Mouse (Mus musculus) liver, embryonic 14.5 days (tissue): ENCODE measurements around the gene Prkci. TPM values are rescaled to one million over a fixed set of nuclear protein-coding genes. Genes with fewer than 3 reads are reported as not detected.

Source experiments
- ATAC-seq: fragments of 200-750 bp; cut with Nextera tagmentation; 2 replicates; pipeline ENCODE4 v1.8.0; 2017; ENCODE audit warnings: moderate number of reproducible peaks, mild to moderate bottlenecking, moderate library complexity; ENCODE audit not compliant: insufficient read depth
- DNase-seq, 3 experiments: peaks; one replicate each; pipeline ENCODE4 v3.0.0-alpha.2; 2012 to 2013; ENCODE audit warnings: low read depth in 3 of 3, low spot score in 3 of 3
- H3K27ac ChIP-seq: fragments of 300-500 bp; sonication (generic); 2 replicates; pipeline ENCODE4 v1.5.1; 2014; ENCODE audit warnings: moderate library complexity, mild to moderate bottlenecking, control low read depth, inconsistent platforms
- H3K27me3 ChIP-seq: fragments of 300-500 bp; sonication (generic); 2 replicates; pipeline ENCODE4 v1.6.1; 2014; ENCODE audit warnings: mild to moderate bottlenecking, low read length, moderate library complexity; ENCODE audit not compliant: control insufficient read depth, insufficient read depth
- H3K36me3 ChIP-seq: fragments of 300-500 bp; sonication (generic); replicated peaks from 2 replicates; pipeline ENCODE4 v1.6.1; 2014; ENCODE audit warnings: low read depth; ENCODE audit not compliant: control insufficient read depth, insufficient read depth
- H3K4me1 ChIP-seq, 2 experiments: fragments of 200-500 bp in 1 of 2; fragments of 300-500 bp in 1 of 2; sonication (generic) in 1 of 2; replicated peaks; 2 replicates each; pipeline ENCODE4 v1.6.1; 2012 to 2014; ENCODE audit warnings: antibody characterized with exemption in 1 of 2, inconsistent platforms in 1 of 2, low read length in 1 of 2; ENCODE audit not compliant: control insufficient read depth in 2 of 2, insufficient read depth in 2 of 2
- H3K4me2 ChIP-seq: fragments of 300-500 bp; sonication (generic); 2 replicates; pipeline ENCODE4 v1.6.1; 2014; ENCODE audit warnings: low read depth, mild to moderate bottlenecking, control low read depth, moderate library complexity
- H3K4me3 ChIP-seq, 2 experiments: fragments of 200-500 bp in 1 of 2; fragments of 300-500 bp in 1 of 2; sonication (generic) in 1 of 2; 2 replicates each; pipeline ENCODE4 v1.5.1; 2012 to 2014; ENCODE audit warnings: low read depth in 2 of 2, low read length in 2 of 2, mild to moderate bottlenecking in 2 of 2, control low read depth in 1 of 2, inconsistent platforms in 1 of 2, moderate library complexity in 1 of 2; ENCODE audit not compliant: insufficient read depth in 1 of 2
- H3K9ac ChIP-seq: fragments of 300-500 bp; sonication (generic); replicated peaks from 2 replicates; pipeline ENCODE4 v1.6.1; 2014; ENCODE audit warnings: mild to moderate bottlenecking, control low read depth, moderate library complexity
- H3K9me3 ChIP-seq: fragments of 300-500 bp; sonication (generic); 2 replicates; pipeline ENCODE4 v1.6.1; 2016; ENCODE audit warnings: low read length, mixed read lengths; ENCODE audit not compliant: control insufficient read depth
- CTCF ChIP-seq: IDR thresholded peaks from 2 replicates; pipeline ENCODE4 v1.5.1; 2016; ENCODE audit warnings: antibody characterized with exemption, low read depth, control low read depth
- EP300 ChIP-seq: IDR thresholded peaks from 2 replicates; pipeline ENCODE4 v1.6.1; 2016; ENCODE audit warnings: antibody characterized with exemption, low read depth
- WGBS: fragments of 180-500 bp; shearing (Covaris S2); extraction: QIAGEN DNeasy Blood & Tissue Kit; methylation state at CpG from one replicate; pipeline ENCODE4 v1.1.7; 2014; ENCODE audit not compliant: insufficient replicate concordance; 5-methylcytosine and 5-hydroxymethylcytosine counted together
- polyA plus RNA-seq, 2 experiments: library from polyadenylated mRNA; depleted of rRNA in 1 of 2; stranded (reverse) in 1 of 2; unstranded in 1 of 2; fragments of >200 nt; fragmentation: Nextera tagmentation in 1 of 2; extraction: Ambion mirVana in 1 of 2; gene quantifications; 2 replicates each; pipeline versions ENCODE4 v1.2.1 to v1.2.3; 2012 to 2014

Prkci gene
- polyA plus RNA-seq, 2 experiments, result 4.6 to 5.3 TPM

DNA sequence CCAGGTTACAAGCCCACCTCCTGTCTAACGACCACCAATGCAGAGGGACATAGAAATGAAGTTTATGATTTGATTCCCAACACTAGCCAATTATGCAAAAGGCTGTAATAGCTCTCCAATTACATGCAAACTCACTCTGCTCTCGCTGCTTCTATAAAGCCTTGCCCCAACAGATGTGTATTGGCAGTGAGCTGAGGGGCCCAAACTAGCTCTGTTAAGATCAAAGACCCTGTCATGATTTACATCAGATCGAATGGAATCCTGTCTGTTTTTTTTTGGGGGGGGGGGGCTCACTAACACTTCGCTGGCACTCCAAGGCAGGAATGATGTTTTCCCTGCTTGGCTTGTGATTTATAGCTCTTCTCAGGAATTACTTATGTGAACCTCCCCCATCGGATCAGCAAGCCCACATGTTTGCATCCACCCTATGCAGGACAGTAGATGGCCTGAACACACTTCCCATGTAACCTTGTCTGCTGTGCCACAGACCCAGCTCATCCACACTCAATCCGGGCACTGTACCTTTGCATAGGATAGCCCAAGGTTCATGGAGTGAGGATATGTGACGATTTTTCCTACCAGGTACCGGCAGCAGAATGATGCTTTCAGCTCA is 12.5 kb upstream of the Prkci start:
- Histone ChIP-seq H3K9ac (no peak overlapping the region), H3K4me2 (no peak overlapping the region), H3K27me3 (no peaks in the 10 kb centered on the region), H3K4me3 (no peak overlapping the region), H3K27ac (no peak overlapping the region), H3K36me3 (no peaks in the 10 kb centered on the region), H3K9me3 (no peaks in the 10 kb centered on the region), H3K4me1 (peaks cover 0 to 4% of the 10 kb centered on the region in 2 experiments; a peak in 1 of 4 replicates)
- TF ChIP-seq EP300, result no peak
- no peak for TF ChIP-seq CTCF
- 48% methylated on average over 8 of the region's 8 CpGs for WGBS
- DNase-seq (no peak), ATAC-seq (no peak)

DNA sequence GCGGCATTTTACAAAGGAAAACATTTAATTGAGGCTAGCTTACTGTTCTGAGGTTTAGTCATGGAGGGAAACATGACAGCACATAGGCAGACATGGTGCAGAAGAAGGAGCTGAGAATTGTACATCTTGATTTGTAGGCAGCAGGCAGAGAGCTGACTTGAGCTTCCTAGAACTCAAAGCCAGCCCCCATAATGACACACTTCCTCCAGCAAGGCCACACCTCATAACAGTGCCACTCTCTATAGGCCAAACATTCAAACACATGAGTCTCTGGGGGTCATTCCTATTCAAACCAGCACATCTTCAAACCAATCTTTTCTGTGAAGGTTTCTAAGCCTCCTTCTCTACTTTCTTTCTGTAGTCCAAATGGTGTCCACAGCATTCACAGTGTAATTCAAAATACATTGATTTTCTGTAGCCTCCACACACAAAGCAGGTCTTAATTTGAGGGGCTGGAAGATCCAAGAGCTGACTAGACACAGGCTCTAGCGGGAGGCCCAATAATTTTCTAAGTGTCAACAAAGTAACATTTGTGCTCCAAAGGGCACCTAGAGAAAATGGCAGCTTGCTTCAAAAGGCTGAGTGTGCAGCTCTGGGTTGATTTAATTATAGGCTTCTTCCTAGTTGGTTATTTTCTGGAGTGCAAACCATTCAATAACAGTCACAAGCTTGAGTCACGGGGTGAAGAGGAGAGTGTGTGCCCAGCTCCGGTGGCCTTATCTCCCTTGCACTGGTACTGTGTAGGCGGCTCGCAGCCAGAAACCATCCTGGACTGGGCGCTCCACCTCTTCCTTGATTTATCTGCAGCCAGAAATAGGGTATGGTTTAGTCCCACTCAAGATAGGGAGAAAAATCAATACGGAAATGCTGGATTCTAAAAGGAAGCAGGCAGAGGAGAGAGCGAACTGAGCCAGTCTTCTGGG is 7.9 kb upstream of the Prkci start:
- no peaks in the 10 kb centered on the region for H3K9me3 ChIP-seq
- 44% methylated on average over 9 of the region's 9 CpGs for WGBS
- no peaks in the 10 kb centered on the region for H3K27me3 ChIP-seq
- DNase-seq, result no peak
- H3K36me3 ChIP-seq, result no peaks in the 10 kb centered on the region
- H3K4me3 ChIP-seq, result no peak overlapping the region
- peaks cover 0 to 4% of the 10 kb centered on the region in 2 experiments; a peak in 1 of 4 replicates for H3K4me1 ChIP-seq
- no peak overlapping the region for H3K4me2 ChIP-seq
- no peak overlapping the region for H3K27ac ChIP-seq
- no peak overlapping the region for H3K9ac ChIP-seq
- ATAC-seq, result peak; percentile 74
- TF ChIP-seq CTCF (no peak), EP300 (no peak)

GRCm38 (mm10) chr3:30992161-30992560 is 3.4 kb upstream of the Prkci start:
- H3K4me3 ChIP-seq, result no peak overlapping the region

DNA sequence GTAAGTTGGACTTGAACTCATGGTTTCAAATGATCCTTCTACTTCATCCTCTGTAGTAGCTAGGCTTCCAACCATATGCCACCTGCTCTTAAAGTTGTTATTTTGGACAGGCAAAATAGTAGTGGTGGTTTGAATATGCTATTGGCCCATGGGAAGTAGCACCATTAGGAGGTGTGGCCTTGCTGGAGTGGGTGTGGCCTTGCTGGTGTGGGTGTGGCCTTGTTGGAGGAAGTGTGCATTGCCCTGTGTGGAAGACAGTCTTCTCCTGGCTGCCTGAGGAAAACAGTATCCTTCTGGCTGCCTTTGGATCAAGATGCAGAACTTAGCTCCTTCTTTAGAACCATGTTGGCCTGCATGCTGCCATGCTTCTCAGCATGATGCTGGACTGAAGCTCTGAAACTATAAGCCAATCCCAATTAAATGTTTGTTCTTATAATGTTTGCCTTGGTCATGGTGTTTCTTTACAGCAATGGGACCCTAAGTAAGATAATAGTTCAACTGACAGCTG is 2.4 kb upstream of the Prkci start:
- no peaks in the 10 kb centered on the region for H3K9me3 ChIP-seq
- no peaks in the 10 kb centered on the region for H3K36me3 ChIP-seq
- DNase-seq (no peak), ATAC-seq (no peak)
- H3K4me1 ChIP-seq, result peaks cover 6 to 12% of the 10 kb centered on the region in 2 experiments
- TF ChIP-seq EP300 (no peak), CTCF (no peak)
- H3K9ac ChIP-seq, result no peak overlapping the region
- H3K4me3 ChIP-seq, result no peak overlapping the region
- H3K4me2 ChIP-seq, result no peak overlapping the region
- H3K27ac ChIP-seq, result no peak overlapping the region
- no peaks in the 10 kb centered on the region for H3K27me3 ChIP-seq

More at GRCm38 (mm10) chr3:30992161-30992560, 3.4 kb upstream of the Prkci start:
- no peak for ATAC-seq
- Histone ChIP-seq H3K36me3 (no peaks in the 10 kb centered on the region), H3K27ac (no peak overlapping the region), H3K9ac (no peak overlapping the region), H3K27me3 (no peaks in the 10 kb centered on the region), H3K4me2 (no peak overlapping the region), H3K9me3 (no peaks in the 10 kb centered on the region), H3K4me1 (peaks cover 6 to 16% of the 10 kb centered on the region in 2 experiments)
- no peak for TF ChIP-seq EP300
- no peak for TF ChIP-seq CTCF
- WGBS, result 58% methylated on average over 7 of the region's 7 CpGs
- DNase-seq, result no peak

DNA sequence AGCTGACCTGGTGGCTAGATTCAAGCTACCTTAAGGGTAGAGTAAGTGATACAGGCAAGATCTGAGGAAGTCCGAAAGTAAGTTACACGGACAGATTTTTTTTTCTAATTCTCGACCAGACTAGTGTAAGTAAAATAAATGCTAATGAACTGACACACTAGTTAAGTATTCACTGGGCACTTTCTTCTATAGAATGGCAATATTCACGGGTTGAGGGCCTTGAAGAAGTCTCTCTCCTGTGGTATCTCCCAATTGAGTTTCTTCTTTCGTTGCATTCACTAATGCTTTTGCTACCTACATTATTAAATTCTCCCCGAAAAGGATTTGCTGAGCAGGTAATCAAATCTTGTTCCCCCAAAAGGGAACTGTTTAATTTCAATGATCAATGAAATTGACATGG is 688 bp upstream of the Prkci start:
- TF ChIP-seq CTCF, result no peak
- no peaks in the 10 kb centered on the region for H3K36me3 ChIP-seq
- H3K9ac ChIP-seq, result peak overlapping the region; percentile 62
- 11% methylated on average over 6 of the region's 6 CpGs for WGBS
- no peaks in the 10 kb centered on the region for H3K27me3 ChIP-seq
- DNase-seq (no peak), ATAC-seq (no peak)
- H3K4me1 ChIP-seq, result peaks cover 6 to 15% of the 10 kb centered on the region in 2 experiments
- peak overlapping the region; percentile 95 for H3K4me2 ChIP-seq
- peak overlapping the region; percentile 71 to 96 for H3K4me3 ChIP-seq
- no peaks in the 10 kb centered on the region for H3K9me3 ChIP-seq
- H3K27ac ChIP-seq, result no peak overlapping the region
